Mouse (Mus musculus): ENCODE results near the gene Nfkbib.

Nfkbib gene

DNA sequence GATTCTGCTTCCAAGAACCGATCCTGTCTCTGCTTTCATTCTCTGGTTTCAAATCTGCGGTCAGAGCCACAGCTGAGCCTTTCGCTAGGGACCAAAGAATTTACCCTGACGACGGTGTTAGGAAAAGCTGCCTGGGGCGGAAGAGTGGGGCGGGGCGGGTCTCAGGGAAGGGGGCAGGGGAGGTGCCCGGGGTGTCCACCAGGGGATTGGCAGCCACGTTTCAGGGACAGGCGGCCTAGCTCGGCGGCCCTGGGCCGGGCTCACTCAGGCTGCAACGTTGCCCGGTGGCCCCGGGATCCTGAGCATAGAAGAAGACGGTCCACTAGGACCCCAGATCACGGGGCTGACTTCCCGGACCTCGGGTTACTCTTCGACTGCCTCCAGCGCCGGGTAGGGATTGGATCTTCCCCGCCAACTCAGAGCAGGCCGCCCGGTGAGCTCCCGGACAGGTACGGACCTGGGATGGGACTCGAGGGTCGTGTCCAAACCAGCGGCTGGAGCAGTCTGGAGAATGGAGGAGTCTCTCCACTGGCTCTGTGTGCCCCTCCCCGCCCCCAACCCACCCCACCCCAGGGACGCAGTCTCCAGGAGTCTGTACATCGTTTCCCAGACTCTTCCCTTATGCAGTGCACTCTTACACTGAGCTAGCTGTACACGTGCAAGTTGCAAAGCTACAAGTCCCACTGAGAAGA is 50.6 kb downstream of the Nfkbib start, which contains the start of gene Fbxo17:
Gene Fbxo17, plus strand, starts transcription at position 215 of the 692 bp plus-strand sequence.
- no peak for DNase-seq

DNA sequence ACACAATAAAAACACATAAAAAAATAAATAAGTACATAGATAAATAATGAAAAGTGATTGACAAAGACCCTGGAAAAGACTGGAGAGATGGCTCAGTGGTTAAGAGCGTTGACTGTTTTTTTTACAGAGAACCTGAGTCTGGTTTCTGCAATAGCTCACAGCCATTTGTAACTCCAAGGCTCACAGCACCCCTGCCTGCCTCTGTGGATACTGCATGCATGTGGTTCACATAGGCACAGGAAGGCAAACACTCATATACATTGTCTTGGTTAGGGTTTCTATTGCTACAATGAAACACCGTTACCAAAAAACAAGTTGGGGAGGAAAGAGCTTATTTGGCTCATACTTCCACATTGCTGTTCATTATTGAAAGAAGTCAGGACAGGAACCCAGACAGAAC is 51.7 kb downstream of the Nfkbib start:
- DNase-seq: no peak

DNA sequence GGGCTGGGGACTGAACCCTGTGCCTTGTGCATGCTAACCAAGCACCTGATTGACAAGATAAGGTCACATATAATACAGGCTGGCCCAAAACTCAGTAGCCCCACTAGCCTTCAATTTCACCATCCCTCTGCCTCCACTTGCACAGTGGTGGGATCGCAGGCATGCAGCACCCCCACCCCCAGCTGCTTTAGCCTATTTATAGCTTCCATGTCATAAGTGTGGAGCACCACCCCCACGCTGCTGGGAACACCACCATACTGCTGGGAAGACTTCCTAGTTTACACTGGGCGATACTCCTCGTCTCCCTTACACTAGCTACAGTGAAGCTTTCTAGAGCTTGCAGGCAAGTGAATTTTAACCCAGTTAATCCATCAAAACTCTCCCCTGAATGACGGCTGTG is 52.6 kb downstream of the Nfkbib start:
- peak; percentile 61 for DNase-seq

DNA sequence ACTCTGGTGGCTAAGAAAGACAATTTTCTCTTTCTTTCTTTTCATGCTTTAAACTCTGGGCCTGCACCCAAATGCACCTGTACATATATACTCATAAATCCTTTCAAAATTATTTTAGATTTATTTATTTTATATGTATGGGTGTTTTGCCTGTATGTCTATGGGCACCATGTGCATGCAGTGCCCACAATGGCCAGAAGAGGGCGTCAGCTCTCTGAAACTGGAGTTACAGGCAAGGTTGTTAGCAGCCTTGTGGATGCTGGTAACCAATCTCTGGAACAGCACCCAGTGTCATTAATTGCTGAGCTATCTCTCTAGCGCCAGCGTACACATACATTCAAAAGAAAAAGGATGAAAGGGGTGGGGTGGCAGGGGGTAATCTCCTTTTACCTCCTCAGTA is 56.4 kb downstream of the Nfkbib start:
- DNase-seq: no peak

GRCm38 (mm10) chr7:28709454-28709853 is 57.9 kb downstream of the Nfkbib start:
- no peak for DNase-seq
